Mouse (Mus musculus): ENCODE data around the gene Ccnyl1. TPM values are rescaled to one million over a fixed set of nuclear protein-coding genes. Genes with fewer than 3 reads are reported as not detected.

Gene Ccnyl1
- polyA plus RNA-seq, 1 experiment = 31.6 TPM

GRCm38 (mm10) chr1:64755971-64756639 is 65.8 kb downstream of the Ccnyl1 start:
- no peaks in the 10 kb centered on the region for H3K36me3 ChIP-seq (ENCODE audit: control insufficient read depth, insufficient read depth, low read length, poor library complexity, severe bottlenecking)
- TF ChIP-seq CTCF (IDR thresholded peaks at IDR 0.05; ENCODE audit: low read depth, low read length) (no peak), EP300 (IDR thresholded peaks at IDR 0.05; ENCODE audit: insufficient read depth, low read depth, low read length) (no peak), POLR2A (IDR thresholded peaks at IDR 0.05; ENCODE audit: insufficient read depth, low read length) (no peak)
- no peaks in the 10 kb centered on the region for H3K4me1 ChIP-seq (ENCODE audit: control insufficient read depth, insufficient read depth, low read length)
- no peak overlapping the region for H3K9ac ChIP-seq (ENCODE audit: low read depth, poor library complexity, severe bottlenecking)
- H3K9me3 ChIP-seq (replicated peaks; ENCODE audit: control insufficient read depth, insufficient read depth, low read length, poor library complexity, severe bottlenecking) = no peaks in the 10 kb centered on the region
- H3K4me3 ChIP-seq (ENCODE audit: low read depth, low read length) = no peak overlapping the region
- no peak overlapping the region for H3K27ac ChIP-seq (ENCODE audit: insufficient read depth, low read length)
- no peaks in the 10 kb centered on the region for H3K27me3 ChIP-seq (ENCODE audit: control insufficient read depth, insufficient read depth, low read length, poor library complexity, severe bottlenecking)

GRCm38 (mm10) chr1:64756640-64757030 is 66.4 kb downstream of the Ccnyl1 start:
- H3K36me3 ChIP-seq (ENCODE audit: control insufficient read depth, insufficient read depth, low read length, poor library complexity, severe bottlenecking) = no peaks in the 10 kb centered on the region
- H3K9ac ChIP-seq (ENCODE audit: low read depth, poor library complexity, severe bottlenecking) = no peak overlapping the region
- no peaks in the 10 kb centered on the region for H3K4me1 ChIP-seq (ENCODE audit: control insufficient read depth, insufficient read depth, low read length)
- H3K9me3 ChIP-seq (replicated peaks; ENCODE audit: control insufficient read depth, insufficient read depth, low read length, poor library complexity, severe bottlenecking) = no peaks in the 10 kb centered on the region
- TF ChIP-seq CTCF (IDR thresholded peaks at IDR 0.05; ENCODE audit: low read depth, low read length) = no peak
- no peak for TF ChIP-seq POLR2A (IDR thresholded peaks at IDR 0.05; ENCODE audit: insufficient read depth, low read length)
- TF ChIP-seq EP300 (IDR thresholded peaks at IDR 0.05; ENCODE audit: insufficient read depth, low read depth, low read length) = no peak
- H3K27me3 ChIP-seq (ENCODE audit: control insufficient read depth, insufficient read depth, low read length, poor library complexity, severe bottlenecking) = no peaks in the 10 kb centered on the region
- no peak overlapping the region for H3K27ac ChIP-seq (ENCODE audit: insufficient read depth, low read length)
- H3K4me3 ChIP-seq (ENCODE audit: low read depth, low read length) = no peak overlapping the region

GRCm38 (mm10) chr1:64757254-64757653 is 67.0 kb downstream of the Ccnyl1 start:
- TF ChIP-seq CTCF (IDR thresholded peaks at IDR 0.05; ENCODE audit: low read depth, low read length) (no peak), POLR2A (IDR thresholded peaks at IDR 0.05; ENCODE audit: insufficient read depth, low read length) (no peak), EP300 (IDR thresholded peaks at IDR 0.05; ENCODE audit: insufficient read depth, low read depth, low read length) (no peak)
- H3K4me1 ChIP-seq (ENCODE audit: control insufficient read depth, insufficient read depth, low read length) = no peaks in the 10 kb centered on the region

GRCm38 (mm10) chr1:64757766-64758165 is 67.5 kb downstream of the Ccnyl1 start:
- no peaks in the 10 kb centered on the region for H3K36me3 ChIP-seq (ENCODE audit: control insufficient read depth, insufficient read depth, low read length, poor library complexity, severe bottlenecking)
- no peak for TF ChIP-seq POLR2A (IDR thresholded peaks at IDR 0.05; ENCODE audit: insufficient read depth, low read length)
- TF ChIP-seq EP300 (IDR thresholded peaks at IDR 0.05; ENCODE audit: insufficient read depth, low read depth, low read length) = no peak
- no peak for TF ChIP-seq CTCF (IDR thresholded peaks at IDR 0.05; ENCODE audit: low read depth, low read length)
- no peak overlapping the region for H3K27ac ChIP-seq (ENCODE audit: insufficient read depth, low read length)
- H3K27me3 ChIP-seq (ENCODE audit: control insufficient read depth, insufficient read depth, low read length, poor library complexity, severe bottlenecking) = no peaks in the 10 kb centered on the region
- H3K4me1 ChIP-seq (ENCODE audit: control insufficient read depth, insufficient read depth, low read length) = no peaks in the 10 kb centered on the region
- no peaks in the 10 kb centered on the region for H3K9me3 ChIP-seq (replicated peaks; ENCODE audit: control insufficient read depth, insufficient read depth, low read length, poor library complexity, severe bottlenecking)
- H3K9ac ChIP-seq (ENCODE audit: low read depth, poor library complexity, severe bottlenecking) = no peak overlapping the region
- no peak overlapping the region for H3K4me3 ChIP-seq (ENCODE audit: low read depth, low read length)

More at GRCm38 (mm10) chr1:64757254-64757653, 67.0 kb downstream of the Ccnyl1 start:
- Histone ChIP-seq H3K27ac (ENCODE audit: insufficient read depth, low read length) (no peak overlapping the region), H3K4me3 (ENCODE audit: low read depth, low read length) (no peak overlapping the region), H3K36me3 (ENCODE audit: control insufficient read depth, insufficient read depth, low read length, poor library complexity, severe bottlenecking) (no peaks in the 10 kb centered on the region), H3K27me3 (ENCODE audit: control insufficient read depth, insufficient read depth, low read length, poor library complexity, severe bottlenecking) (no peaks in the 10 kb centered on the region), H3K9ac (ENCODE audit: low read depth, poor library complexity, severe bottlenecking) (no peak overlapping the region), H3K9me3 (replicated peaks; ENCODE audit: control insufficient read depth, insufficient read depth, low read length, poor library complexity, severe bottlenecking) (no peaks in the 10 kb centered on the region)

- H3K9ac ChIP-seq (ENCODE audit: low read depth, poor library complexity, severe bottlenecking) = no peak overlapping the region
- H3K9me3 ChIP-seq (replicated peaks; ENCODE audit: control insufficient read depth, insufficient read depth, low read length, poor library complexity, severe bottlenecking) = no peaks in the 10 kb centered on the region
- H3K27ac ChIP-seq (ENCODE audit: insufficient read depth, low read length) = no peak overlapping the region
- H3K4me3 ChIP-seq (ENCODE audit: low read depth, low read length) = no peak overlapping the region
- H3K27me3 ChIP-seq (ENCODE audit: control insufficient read depth, insufficient read depth, low read length, poor library complexity, severe bottlenecking) = no peaks in the 10 kb centered on the region
- H3K36me3 ChIP-seq (ENCODE audit: control insufficient read depth, insufficient read depth, low read length, poor library complexity, severe bottlenecking) = no peaks in the 10 kb centered on the region
- H3K4me1 ChIP-seq (ENCODE audit: control insufficient read depth, insufficient read depth, low read length) = no peaks in the 10 kb centered on the region
- TF ChIP-seq EP300 (IDR thresholded peaks at IDR 0.05; ENCODE audit: insufficient read depth, low read depth, low read length) (no peak), CTCF (IDR thresholded peaks at IDR 0.05; ENCODE audit: low read depth, low read length) (no peak), POLR2A (IDR thresholded peaks at IDR 0.05; ENCODE audit: insufficient read depth, low read length) (no peak)
These were observed 71.4 kb downstream of the Ccnyl1 start for GRCm38 (mm10) chr1:64761646-64762045.

GRCm38 (mm10) chr1:64770169-64770568 is 79.9 kb downstream of the Ccnyl1 start:
- Histone ChIP-seq H3K9ac (ENCODE audit: low read depth, poor library complexity, severe bottlenecking) (no peak overlapping the region), H3K9me3 (replicated peaks; ENCODE audit: control insufficient read depth, insufficient read depth, low read length, poor library complexity, severe bottlenecking) (no peaks in the 10 kb centered on the region), H3K36me3 (ENCODE audit: control insufficient read depth, insufficient read depth, low read length, poor library complexity, severe bottlenecking) (no peaks in the 10 kb centered on the region), H3K27me3 (ENCODE audit: control insufficient read depth, insufficient read depth, low read length, poor library complexity, severe bottlenecking) (no peaks in the 10 kb centered on the region; the same call in none of the 2 replicates), H3K4me1 (ENCODE audit: control insufficient read depth, insufficient read depth, low read length) (no peaks in the 10 kb centered on the region), H3K27ac (ENCODE audit: insufficient read depth, low read length) (no peak overlapping the region), H3K4me3 (ENCODE audit: low read depth, low read length) (no peak overlapping the region)
- TF ChIP-seq POLR2A (IDR thresholded peaks at IDR 0.05; ENCODE audit: insufficient read depth, low read length) (no peak), CTCF (IDR thresholded peaks at IDR 0.05; ENCODE audit: low read depth, low read length) (no peak), EP300 (IDR thresholded peaks at IDR 0.05; ENCODE audit: insufficient read depth, low read depth, low read length) (no peak)

Measured in ES-Bruce4 (cell line).